In genomic region chr19:38480731-38481621, GRCm38 (mm10) we compare ENCODE assay signal across 8 mouse cellular contexts. TPM values are rescaled to one million over a fixed set of nuclear protein-coding genes. Genes with fewer than 3 reads are reported as not detected.
DNase-seq lines count a peak whose midpoint lies in the region; ATAC-seq and TF ChIP-seq lines count a peak whose summit lies in the region.

TSS of gene Plce1 (plus strand) at chr19:38481109.

- H3K4me3 ChIP-seq in forebrain, postnatal 0 days (ENCODE audit: low read depth, low read length) = peak within 1 kb of the TSS; percentile 58
- peak within 1 kb of the TSS; percentile 68 for H3K4me3 ChIP-seq in hindbrain, embryonic 13.5 days
- peak within 1 kb of the TSS; percentile 49 for H3K4me3 ChIP-seq in liver, embryonic 11.5 days (ENCODE audit: low read depth, low read length)
- peak within 1 kb of the TSS; percentile 79 for H3K4me3 ChIP-seq in neural tube, embryonic 11.5 days (ENCODE audit: low read depth, low read length)

- no peak within 1 kb of the TSS for H3K27ac ChIP-seq in forebrain, postnatal 0 days (ENCODE audit: low read depth, low read length)
- peak within 1 kb of the TSS; percentile 30; the same call in 1 of the 2 replicates for H3K27ac ChIP-seq in hindbrain, embryonic 13.5 days
- H3K27ac ChIP-seq in liver, embryonic 11.5 days (ENCODE audit: low read depth, low read length) = no peak within 1 kb of the TSS
- H3K27ac ChIP-seq in neural tube, embryonic 11.5 days (ENCODE audit: low read depth, low read length) = peak within 1 kb of the TSS; percentile 68

- WGBS in forebrain, postnatal 0 days = 1% methylated on average over 58 of the region's 90 CpGs
- WGBS in hindbrain, embryonic 13.5 days = under 1% methylated on average over 73 of the region's 90 CpGs
- 1% methylated on average over 50 of the region's 90 CpGs for WGBS in liver, embryonic 11.5 days
- WGBS in neural tube, embryonic 11.5 days = under 1% methylated on average over 61 of the region's 90 CpGs

- no peaks in the 10 kb centered on the region for H3K4me1 ChIP-seq in forebrain, postnatal 0 days (ENCODE audit: insufficient read depth)
- H3K4me1 ChIP-seq in hindbrain, embryonic 13.5 days (replicated peaks) = peaks cover 55% of the 10 kb centered on the region
- no peaks in the 10 kb centered on the region for H3K4me1 ChIP-seq in liver, embryonic 11.5 days (replicated peaks; ENCODE audit: control insufficient read depth, insufficient read depth, low read length)
- H3K4me1 ChIP-seq in neural tube, embryonic 11.5 days (ENCODE audit: control insufficient read depth, insufficient read depth, low read length) = peaks cover 37% of the 10 kb centered on the region

- peak within 1 kb of the TSS; percentile 98 for H3K4me2 ChIP-seq in forebrain, postnatal 0 days (ENCODE audit: low read depth)
- peak within 1 kb of the TSS; percentile 99 for H3K4me2 ChIP-seq in hindbrain, embryonic 13.5 days
- H3K4me2 ChIP-seq in liver, embryonic 11.5 days = peak within 1 kb of the TSS; percentile 64
- peak within 1 kb of the TSS; percentile 92 for H3K4me2 ChIP-seq in neural tube, embryonic 11.5 days (ENCODE audit: low read depth)

- ATAC-seq in forebrain, postnatal 0 days = peak; percentile 84
- ATAC-seq in hindbrain, embryonic 13.5 days (ENCODE audit: low FRiP score) = peak; percentile 87
- ATAC-seq in liver, embryonic 11.5 days (replicated peaks; ENCODE audit: low FRiP score) = peak; percentile 57
- ATAC-seq in neural tube, embryonic 11.5 days (ENCODE audit: insufficient read depth, low FRiP score, low TSS enrichment) = peak; percentile 78

- H3K36me3 ChIP-seq in forebrain, postnatal 0 days (ENCODE audit: insufficient read depth) = no peaks in the 10 kb centered on the region
- H3K36me3 ChIP-seq in hindbrain, embryonic 13.5 days = no peaks in the 10 kb centered on the region
- no peaks in the 10 kb centered on the region for H3K36me3 ChIP-seq in liver, embryonic 11.5 days (ENCODE audit: control insufficient read depth, insufficient read depth, low read length)
- no peaks in the 10 kb centered on the region for H3K36me3 ChIP-seq in neural tube, embryonic 11.5 days (ENCODE audit: control insufficient read depth, insufficient read depth, low read length)

- peak within 1 kb of the TSS; percentile 40 for H3K9ac ChIP-seq in forebrain, postnatal 0 days
- peak within 1 kb of the TSS; percentile 80 for H3K9ac ChIP-seq in hindbrain, embryonic 13.5 days
- peak within 1 kb of the TSS; percentile 52; the same call in 1 of the 2 replicates for H3K9ac ChIP-seq in liver, embryonic 11.5 days (ENCODE audit: low read depth, low read length)
- H3K9ac ChIP-seq in neural tube, embryonic 11.5 days (ENCODE audit: low read length) = peak within 1 kb of the TSS; percentile 85

- peak; percentile 7 to 62 for DNase-seq in adrenal gland, adult (ENCODE audit: inconsistent age in 2 of 2, low spot score in 1 of 2)
- DNase-seq in adrenal gland, adult 8-10 months = no peak
- DNase-seq in adrenal gland, adult 18-20 months (ENCODE audit: low spot score in 2 of 2) = peak; percentile 31 to 38
- no peak for DNase-seq in forebrain, postnatal 0 days
- DNase-seq in liver, embryonic 11.5 days (ENCODE audit: low spot score) = peak; percentile 48
- DNase-seq in neural tube, embryonic 11.5 days (ENCODE audit: low spot score) = peak; percentile 68
- no peak for DNase-seq in MN1 (ENCODE audit: low spot score)

- H3K27me3 ChIP-seq in forebrain, postnatal 0 days (ENCODE audit: insufficient read depth, low read length) = peaks cover 4% of the 10 kb centered on the region
- H3K27me3 ChIP-seq in hindbrain, embryonic 13.5 days = peaks cover 49% of the 10 kb centered on the region
- H3K27me3 ChIP-seq in liver, embryonic 11.5 days (replicated peaks; ENCODE audit: control insufficient read depth, insufficient read depth, low read length) = peaks cover 49% of the 10 kb centered on the region
- H3K27me3 ChIP-seq in neural tube, embryonic 11.5 days (ENCODE audit: control insufficient read depth, insufficient read depth, low read length) = no peaks in the 10 kb centered on the region

- H3K9me3 ChIP-seq in forebrain, postnatal 0 days (ENCODE audit: low read length) = no peaks in the 10 kb centered on the region
- H3K9me3 ChIP-seq in hindbrain, embryonic 13.5 days = no peaks in the 10 kb centered on the region
- H3K9me3 ChIP-seq in liver, embryonic 11.5 days (ENCODE audit: control insufficient read depth, low read length) = no peaks in the 10 kb centered on the region
- H3K9me3 ChIP-seq in neural tube, embryonic 11.5 days (ENCODE audit: control insufficient read depth, low read length) = no peaks in the 10 kb centered on the region

- TF ChIP-seq CTCF in forebrain, postnatal 0 days (IDR thresholded peaks at IDR 0.05; ENCODE audit: low read depth) = no peak

RNA-seq across cellular contexts. Expression of gene Plce1, which starts in this region (rescaled TPM):
- 10 to 100 TPM in 1 of 4 experiments, 1 to 10 TPM in 3; 5.2 to 10.2 (median 6.5) TPM for total RNA-seq in adrenal gland, adult 8-10 months (2022)
- total RNA-seq in adrenal gland, adult 18-20 months (2021) = 1 to 10 TPM; 4.5 to 7.8 TPM
- total RNA-seq in forebrain, postnatal 0 days (2014; rRNA removed) = 6.4 and 11.1 TPM in 2 replicates
- polyA plus RNA-seq in forebrain, postnatal 0 days (2015; fragmentation: Nextera tagmentation; extraction: Ambion mirVana) = 1.3 and 2.8 TPM in 2 replicates
- 3.8 and 4.8 TPM in 2 replicates for polyA plus RNA-seq in hindbrain, embryonic 13.5 days (2015; fragmentation: Nextera tagmentation; extraction: Ambion mirVana)
- 1.1 and 1.9 TPM in 2 replicates for polyA plus RNA-seq in liver, embryonic 11.5 days (2014; fragmentation: Nextera tagmentation; extraction: Ambion mirVana)
- polyA plus RNA-seq in neural tube, embryonic 11.5 days (2014; fragmentation: Nextera tagmentation; extraction: Ambion mirVana) = 8.8 and 11.2 TPM in 2 replicates

Comparison
In these comparisons a context has a peak if more than half of its experiments do, and no peak if none do; other contexts are left out.
1. DNase-seq: peak in adrenal gland, adult (2 of 2), adrenal gland, adult 18-20 months (2 of 2), liver, embryonic 11.5 days (single experiment) and neural tube, embryonic 11.5 days (single experiment); none in adrenal gland, adult 8-10 months (single experiment), forebrain, postnatal 0 days (single experiment) and MN1 (single experiment).
2. H3K27ac ChIP-seq: peak in hindbrain, embryonic 13.5 days (single experiment) and neural tube, embryonic 11.5 days (single experiment); none in forebrain, postnatal 0 days (single experiment) and liver, embryonic 11.5 days (single experiment).
3. Peak in every context shown above with its lines, with median percentiles within 50 percentile points of each other: ATAC-seq, H3K4me2 ChIP-seq, H3K4me3 ChIP-seq and H3K9ac ChIP-seq.